Mouse (Mus musculus): Measurements from ENCODE around the gene Sfxn5.

GRCm38 (mm10) chr6:85378629-85379028, 45.4 kb upstream of the Sfxn5 start:
- TF ChIP-seq CTCF (IDR thresholded peaks at IDR 0.05; ENCODE audit: low read depth) (no peak), EP300 (IDR thresholded peaks at IDR 0.05; ENCODE audit: low read depth) (no peak)

Measured in liver, embryonic 14.5 days (tissue).